Mouse (Mus musculus): Measurements from ENCODE around the gene Hoxd9. TPM values are rescaled to one million over a fixed set of nuclear protein-coding genes. Genes with fewer than 3 reads are reported as not detected.

The Hoxd9 gene
- polyA plus RNA-seq, 1 experiment from 2014 or later, result not detected

GRCm38 (mm10) chr2:74708676-74709075 is 11.1 kb downstream of the Hoxd9 start:
- peak; percentile 31 for DNase-seq (ENCODE audit: extremely low spot score, low spot score)
- Histone ChIP-seq H3K4me1 (peaks cover 24% of the 10 kb centered on the region), H3K9me3 (no peaks in the 10 kb centered on the region), H3K36me3 (replicated peaks) (no peaks in the 10 kb centered on the region), H3K27me3 (ENCODE audit: poor library complexity, severe bottlenecking) (peaks cover 100% of the 10 kb centered on the region), H3K4me3 (no peak overlapping the region), H3K27ac (no peak overlapping the region)
- 8% methylated on average over 4 of the region's 4 CpGs for WGBS

DNA sequence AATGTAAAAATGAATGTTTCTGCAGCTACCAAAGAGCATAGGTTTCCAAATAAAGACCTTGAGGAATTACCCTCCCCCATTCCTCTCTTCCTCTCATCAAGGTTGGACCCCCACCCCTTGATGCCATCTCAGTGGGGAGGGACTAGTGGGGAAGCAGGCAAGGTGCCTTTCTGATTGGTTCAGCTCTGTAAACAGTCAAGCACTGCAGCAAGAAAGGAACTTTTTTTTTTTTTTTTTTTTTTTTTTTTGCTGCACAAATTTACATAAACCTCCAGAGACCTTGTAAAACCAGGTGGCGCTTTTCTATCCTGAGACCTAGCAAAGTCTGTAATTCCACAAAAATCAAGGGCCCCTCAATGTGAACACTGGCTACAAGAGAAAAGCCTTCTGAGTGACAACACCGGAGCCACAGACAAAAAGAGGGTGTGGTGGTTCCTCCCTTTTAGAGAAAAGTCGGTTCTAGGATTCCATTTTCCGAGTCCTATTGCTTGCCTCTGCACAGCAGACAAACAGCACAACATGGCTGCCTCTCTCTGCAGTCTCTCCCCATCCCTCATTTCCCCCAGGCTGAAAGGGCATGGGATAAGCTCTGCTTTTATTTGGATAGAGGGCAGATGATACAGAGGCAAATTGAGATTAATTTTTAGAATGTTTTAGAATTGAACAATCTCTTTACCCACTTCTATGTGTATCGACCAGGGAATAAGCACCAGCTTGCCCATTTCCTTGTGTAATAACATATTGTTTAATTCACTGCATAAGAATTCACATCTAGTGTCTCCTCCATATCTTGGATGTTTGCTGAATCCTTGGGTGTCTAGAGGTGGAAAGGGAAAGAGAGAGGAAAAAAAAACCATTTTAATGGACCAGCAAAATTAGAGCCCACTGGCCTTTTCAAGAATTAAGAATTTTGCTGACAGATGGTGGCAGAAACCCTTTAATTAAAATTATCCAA is 12.2 kb downstream of the Hoxd9 start:
- Histone ChIP-seq H3K27me3 (ENCODE audit: poor library complexity, severe bottlenecking) (peaks cover 100% of the 10 kb centered on the region), H3K4me3 (no peak overlapping the region), H3K9me3 (no peaks in the 10 kb centered on the region), H3K36me3 (replicated peaks) (no peaks in the 10 kb centered on the region), H3K27ac (no peak overlapping the region), H3K4me1 (peaks cover 18% of the 10 kb centered on the region)
- peak; percentile 27 for DNase-seq (ENCODE audit: extremely low spot score, low spot score)
- 3% methylated on average over 5 of the region's 5 CpGs for WGBS

- H3K4me1 ChIP-seq, result peaks cover 11% of the 10 kb centered on the region
- no peak overlapping the region for H3K4me3 ChIP-seq
- H3K36me3 ChIP-seq (replicated peaks), result no peaks in the 10 kb centered on the region
- H3K27me3 ChIP-seq (ENCODE audit: poor library complexity, severe bottlenecking), result peaks cover 100% of the 10 kb centered on the region
- H3K9me3 ChIP-seq, result no peaks in the 10 kb centered on the region
- H3K27ac ChIP-seq, result no peak overlapping the region
- WGBS, result under 1% methylated on average over 16 of the region's 16 CpGs
- peak; percentile 34 for DNase-seq (ENCODE audit: extremely low spot score, low spot score)
Measured at GRCm38 (mm10) chr2:74710929-74711543, 13.5 kb downstream of the Hoxd9 start.

GRCm38 (mm10) chr2:74711721-74712621 is 14.4 kb downstream of the Hoxd9 start, which contains the start of the genes Hoxd3 and Hoxd4:
Hoxd3 (plus strand) TSS chr2:74711927.
Hoxd4 (plus strand) TSS chr2:74711929.
- H3K27ac ChIP-seq, result no peak within 1 kb of the TSS
- WGBS, result under 1% methylated on average over 65 of the region's 65 CpGs

GRCm38 (mm10) chr2:74713239-74714150 is 16.0 kb downstream of the Hoxd9 start:
- Histone ChIP-seq H3K27ac (no peak overlapping the region), H3K27me3 (ENCODE audit: poor library complexity, severe bottlenecking) (peaks cover 100% of the 10 kb centered on the region), H3K4me1 (peaks cover 13% of the 10 kb centered on the region), H3K9me3 (no peaks in the 10 kb centered on the region), H3K36me3 (replicated peaks) (no peaks in the 10 kb centered on the region), H3K4me3 (no peak overlapping the region)
- WGBS, result 3% methylated on average over 19 of the region's 19 CpGs
- DNase-seq (ENCODE audit: extremely low spot score, low spot score), result peak; percentile 26

More at GRCm38 (mm10) chr2:74711721-74712621, 14.4 kb downstream of the Hoxd9 start, which contains the start of the genes Hoxd3 and Hoxd4:
- Histone ChIP-seq H3K36me3 (replicated peaks) (no peaks in the 10 kb centered on the region), H3K9me3 (no peaks in the 10 kb centered on the region), H3K4me1 (peaks cover 13% of the 10 kb centered on the region), H3K4me3 (peak within 1 kb of the TSS; percentile 21; the same call in 1 of the 2 replicates), H3K27me3 (ENCODE audit: poor library complexity, severe bottlenecking) (peaks cover 100% of the 10 kb centered on the region)
- DNase-seq (ENCODE audit: extremely low spot score, low spot score), result peak; percentile 51

DNA sequence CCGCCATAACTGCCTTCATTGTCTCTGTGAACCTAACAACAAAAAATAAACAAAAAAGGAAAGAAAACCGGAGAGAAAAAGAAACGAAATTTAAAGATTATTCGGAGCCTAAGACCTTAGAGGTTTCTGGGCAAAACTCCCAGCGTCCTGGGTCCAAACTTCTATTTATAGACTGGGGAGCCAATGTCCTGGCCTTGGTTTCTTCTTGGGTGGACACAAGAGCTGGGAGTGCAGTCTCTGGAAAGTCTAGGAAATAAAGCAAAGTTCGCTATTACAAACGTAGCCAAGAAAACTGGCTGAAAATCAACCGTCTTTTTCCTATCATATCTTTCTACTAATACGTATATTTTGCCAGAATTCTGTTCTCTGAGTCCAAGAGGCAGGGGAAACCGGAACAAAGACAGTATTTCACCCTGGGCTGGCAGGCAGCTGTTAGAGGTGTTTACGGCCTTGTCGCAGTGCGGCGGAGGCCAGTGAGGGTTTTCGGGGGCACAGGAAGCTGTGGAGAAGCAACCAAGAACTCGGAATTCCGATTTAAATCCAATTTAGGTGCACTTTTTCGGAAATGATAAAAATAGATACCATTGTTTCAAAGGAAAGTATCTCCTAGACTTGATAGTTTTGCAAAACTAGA is 16.7 kb downstream of the Hoxd9 start:
- H3K36me3 ChIP-seq (replicated peaks), result no peaks in the 10 kb centered on the region
- H3K27me3 ChIP-seq (ENCODE audit: poor library complexity, severe bottlenecking), result peaks cover 100% of the 10 kb centered on the region
- H3K27ac ChIP-seq, result no peak overlapping the region
- DNase-seq (ENCODE audit: extremely low spot score, low spot score), result peak; percentile 16
- H3K4me3 ChIP-seq, result no peak overlapping the region
- 2% methylated on average over 18 of the region's 18 CpGs for WGBS
- no peaks in the 10 kb centered on the region for H3K9me3 ChIP-seq
- peaks cover 13% of the 10 kb centered on the region for H3K4me1 ChIP-seq

DNA sequence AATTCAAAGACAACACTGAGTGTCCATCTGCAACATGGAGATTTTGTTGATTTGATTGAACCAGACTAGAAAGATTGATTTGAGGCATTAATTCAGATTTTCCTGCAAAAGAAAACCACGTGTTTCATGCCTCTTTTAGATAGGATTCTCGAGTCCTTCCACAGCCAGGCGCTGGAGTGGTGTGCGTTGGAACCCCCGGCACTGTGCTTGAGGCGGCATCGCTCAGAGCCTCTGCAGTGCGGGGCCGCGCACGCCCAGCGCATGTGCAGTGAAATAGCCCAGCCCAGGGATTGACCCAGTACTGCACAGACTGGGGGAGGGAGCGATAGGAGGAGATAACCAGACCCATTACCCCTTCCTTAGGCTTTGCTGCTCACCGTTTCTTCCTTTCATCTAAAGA is 17.4 kb downstream of the Hoxd9 start:
- H3K27me3 ChIP-seq (ENCODE audit: poor library complexity, severe bottlenecking), result peaks cover 100% of the 10 kb centered on the region
- under 1% methylated on average over 14 of the region's 14 CpGs for WGBS

GRCm38 (mm10) chr2:74715504-74716241 is 18.1 kb downstream of the Hoxd9 start:
- peak; percentile 89 for DNase-seq (ENCODE audit: extremely low spot score, low spot score)
- H3K4me3 ChIP-seq, result peak overlapping the region; percentile 39
- H3K9me3 ChIP-seq, result no peaks in the 10 kb centered on the region
- no peaks in the 10 kb centered on the region for H3K36me3 ChIP-seq (replicated peaks)
- H3K27me3 ChIP-seq (ENCODE audit: poor library complexity, severe bottlenecking), result peaks cover 100% of the 10 kb centered on the region
- WGBS, result 4% methylated on average over 26 of the region's 26 CpGs
- H3K27ac ChIP-seq, result no peak overlapping the region
- H3K4me1 ChIP-seq, result peaks cover 13% of the 10 kb centered on the region

More for the DNA sequence above, 17.4 kb downstream of the Hoxd9 start:
- H3K4me1 ChIP-seq, result peaks cover 13% of the 10 kb centered on the region
- no peaks in the 10 kb centered on the region for H3K9me3 ChIP-seq
- H3K4me3 ChIP-seq, result no peak overlapping the region
- H3K27ac ChIP-seq, result no peak overlapping the region
- peak; percentile 34 for DNase-seq (ENCODE audit: extremely low spot score, low spot score)
- no peaks in the 10 kb centered on the region for H3K36me3 ChIP-seq (replicated peaks)

DNA sequence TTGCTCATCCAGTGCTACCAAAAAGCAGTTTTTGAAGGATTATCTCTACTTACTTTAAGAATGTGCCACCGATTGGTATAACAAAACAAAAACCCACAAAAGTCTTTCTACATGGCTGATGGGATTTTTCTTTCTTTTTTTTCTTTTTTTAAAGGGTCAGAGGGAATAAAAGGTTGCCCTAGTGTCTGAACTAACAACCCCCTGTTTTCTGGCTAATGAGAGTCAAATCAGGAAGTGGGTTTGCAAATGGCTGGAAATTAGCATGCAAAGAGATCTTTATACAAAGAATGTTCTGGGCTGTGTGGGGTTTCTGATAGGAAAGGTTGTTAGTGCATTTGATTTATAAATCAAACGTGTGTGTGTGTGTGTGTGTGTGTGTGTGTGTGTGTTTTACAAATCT is 22.9 kb downstream of the Hoxd9 start:
- Histone ChIP-seq H3K27me3 (ENCODE audit: poor library complexity, severe bottlenecking) (peaks cover 100% of the 10 kb centered on the region), H3K9me3 (no peaks in the 10 kb centered on the region), H3K36me3 (replicated peaks) (no peaks in the 10 kb centered on the region), H3K4me1 (peaks cover 5% of the 10 kb centered on the region; the same call in 1 of the 2 replicates), H3K4me3 (no peak overlapping the region), H3K27ac (no peak overlapping the region)
- no peak for DNase-seq (ENCODE audit: extremely low spot score, low spot score)
- 6% methylated on average over 2 of the region's 2 CpGs for WGBS

DNA sequence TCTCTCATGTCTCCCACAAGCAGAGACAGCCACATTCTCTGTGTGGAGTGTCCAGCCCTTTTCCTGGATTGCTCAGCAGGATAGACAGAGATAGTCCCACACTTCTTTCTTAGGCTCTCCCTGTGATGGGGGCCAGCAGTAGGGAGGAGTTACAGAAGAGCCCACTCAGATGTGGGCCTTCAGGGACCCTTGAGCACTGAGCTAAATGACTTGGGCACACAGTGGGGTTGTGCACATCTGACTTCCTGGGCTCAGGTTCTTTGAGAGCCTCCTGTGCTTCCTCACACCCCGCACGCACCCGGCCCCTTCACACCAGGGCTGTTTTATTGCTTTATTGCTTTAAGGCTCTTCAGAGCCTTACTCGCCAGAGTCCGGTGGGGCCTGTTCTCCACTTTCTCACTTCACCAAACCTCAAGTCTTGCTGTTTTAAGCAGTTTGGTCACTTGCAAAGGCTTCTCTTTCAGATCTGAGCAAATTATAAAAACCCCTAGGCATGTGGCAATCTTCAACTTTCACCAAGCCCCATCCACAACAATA is 23.5 kb downstream of the Hoxd9 start:
- Histone ChIP-seq H3K4me3 (no peak overlapping the region), H3K27me3 (ENCODE audit: poor library complexity, severe bottlenecking) (peaks cover 100% of the 10 kb centered on the region), H3K36me3 (replicated peaks) (no peaks in the 10 kb centered on the region), H3K9me3 (no peaks in the 10 kb centered on the region), H3K4me1 (peaks cover 2% of the 10 kb centered on the region; the same call in 1 of the 2 replicates), H3K27ac (no peak overlapping the region)
- DNase-seq (ENCODE audit: extremely low spot score, low spot score), result no peak
- WGBS, result 3% methylated on average over 5 of the region's 5 CpGs
